Mouse (Mus musculus) erythroblast, embryonic 14.5 days (primary cell): ENCODE results near the gene Cd59a.

ENCODE experiments used
- GATA1 ChIP-seq: IDR thresholded peaks from 2 replicates; pipeline ENCODE4 v1.6.1; 2012; ENCODE audit warnings: low read length, inconsistent platforms, mixed read lengths
- TAL1 ChIP-seq: IDR thresholded peaks from 3 replicates; pipeline ENCODE4 v1.6.1; 2012; ENCODE audit warnings: low read length, inconsistent platforms, mixed read lengths

- no peak for TF ChIP-seq TAL1
- no peak for TF ChIP-seq GATA1
Measured at GRCm38 (mm10) chr2:104134150-104135056, 38.8 kb downstream of the Cd59a start.
